Mouse (Mus musculus) kidney, postnatal 4 days (tissue): Measurements from ENCODE around the gene Gm7978.
"Not testable (repeated sequence)": the region's sequence is repeated elsewhere in the genome, so short reads cannot be mapped to it uniquely, and the experiment has no call there.

ENCODE experiments used
- DNase-seq, 2 experiments: peaks; one replicate each; pipeline ENCODE4 v3.0.0; 2021; ENCODE audit warnings: mixed read lengths in 2 of 2

Gm7978 gene

GRCm38 (mm10) chr5:95736073-95736472 is at the start of gene Gm7978:
Gm7978 (minus strand) TSS chr5:95736173.
- DNase-seq = not testable (repeated sequence)

GRCm38 (mm10) chr5:95775690-95776089 is 39.7 kb upstream of the Gm7978 start, which contains the start of gene E330014E10Rik:
E330014E10Rik (plus strand) TSS chr5:95775990.
- DNase-seq = not testable (repeated sequence)

- not testable (repeated sequence) for DNase-seq
Observed at GRCm38 (mm10) chr5:95741714-95742113, 5.7 kb upstream of the Gm7978 start, which contains the start of gene Gm7982. Gm7982 (plus strand) TSS chr5:95742014.
